Mouse (Mus musculus) cerebellum, adult 18-20 months (tissue): ENCODE measurements at regions not wholly inside any gene's neighbourhood (a gene's known extent, or its start where the extent isn't known, plus 50 kb on each side); places are given as distances from the start of the nearest gene placed in this dataset.
A peak's percentile ranks its signal among the peaks of the same experiment; 100 is the strongest.
"Not testable (repeated sequence)": the region's sequence is repeated elsewhere in the genome, so short reads cannot be mapped to it uniquely, and the experiment has no call there.

Experiments used
- DNase-seq, 2 experiments: peaks; one replicate each; pipeline ENCODE4 v3.0.0; 2021

DNA sequence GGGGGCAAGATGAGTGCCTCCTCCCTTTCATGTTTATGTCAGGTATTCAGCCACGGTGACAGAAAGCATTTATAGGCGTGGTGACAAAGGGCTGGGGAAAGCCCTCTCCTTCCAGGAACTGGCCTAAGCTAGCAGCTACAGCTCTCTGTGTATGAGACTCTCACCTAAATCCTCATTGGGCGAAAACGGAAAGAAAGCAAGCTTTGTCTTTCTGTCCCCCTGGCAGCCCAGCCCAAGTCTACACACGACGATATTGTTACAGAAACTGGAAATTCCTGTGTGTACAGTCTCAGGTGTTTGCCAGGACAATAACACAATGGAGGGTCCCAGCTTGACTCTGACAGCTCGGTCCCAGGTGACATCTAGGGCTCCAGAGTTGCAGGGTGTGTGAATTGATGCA, 60.0 kb downstream of the Dact2 start:
- DNase-seq = no peak

DNA sequence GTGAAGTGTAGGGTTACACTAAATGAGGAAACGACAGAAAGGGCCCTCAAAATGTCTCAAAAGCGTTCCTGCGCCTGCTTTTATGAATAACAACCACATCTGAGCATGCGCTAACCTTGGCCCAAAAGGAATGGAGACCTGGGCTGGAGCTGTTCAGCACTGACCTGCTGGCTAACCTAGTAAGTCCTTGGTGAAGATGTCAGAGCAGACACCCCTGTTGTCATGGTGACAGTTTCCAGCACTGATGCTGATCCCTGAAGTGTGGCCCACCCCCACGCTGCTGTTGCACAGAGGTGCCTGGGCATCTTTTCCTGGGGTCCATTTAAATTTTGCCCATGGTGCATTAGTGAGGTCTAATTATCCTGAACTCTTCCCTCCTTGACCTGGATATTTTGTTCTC, 62.4 kb downstream of the Dact2 start:
- DNase-seq = no peak

DNA sequence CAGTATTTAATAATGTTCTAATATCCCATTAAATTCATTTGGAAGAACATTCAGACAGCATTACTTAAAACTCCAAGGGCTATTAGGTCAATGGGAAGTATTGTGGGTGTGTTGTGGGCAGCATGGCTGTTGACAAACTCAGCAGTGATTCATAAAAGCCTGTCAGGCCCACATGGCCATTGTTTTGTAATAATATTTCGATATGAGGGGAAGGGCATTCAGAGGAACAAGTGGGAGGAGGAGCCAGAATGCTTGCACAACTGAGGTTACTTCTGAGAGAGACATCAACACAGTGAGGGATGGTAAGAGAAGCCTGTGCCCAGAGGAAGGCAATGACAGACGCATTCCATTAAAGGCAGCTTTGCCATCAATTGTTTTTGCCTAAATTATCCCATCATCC, 63.8 kb downstream of the Dact2 start:
- no peak for DNase-seq

DNA sequence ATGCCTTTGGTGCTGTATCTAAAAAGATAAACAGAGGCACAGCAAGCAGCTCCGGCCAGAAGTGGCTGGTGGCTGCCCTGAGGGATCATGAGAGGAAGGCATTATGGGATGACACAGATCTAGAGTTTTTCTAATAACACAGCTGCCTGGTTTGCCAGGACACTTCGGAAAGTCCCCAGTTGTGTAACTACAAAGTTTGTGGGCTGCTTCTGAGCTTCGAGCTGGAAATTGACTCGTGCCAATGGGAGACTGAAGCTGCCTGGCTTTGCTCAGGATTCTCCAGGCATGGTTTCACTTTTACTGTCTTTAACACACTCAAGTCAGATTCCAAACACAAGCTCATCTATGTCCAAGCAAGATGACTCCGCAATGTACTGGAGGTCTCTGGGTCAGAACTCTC, 65.2 kb downstream of the Dact2 start:
- DNase-seq = no peak

DNA sequence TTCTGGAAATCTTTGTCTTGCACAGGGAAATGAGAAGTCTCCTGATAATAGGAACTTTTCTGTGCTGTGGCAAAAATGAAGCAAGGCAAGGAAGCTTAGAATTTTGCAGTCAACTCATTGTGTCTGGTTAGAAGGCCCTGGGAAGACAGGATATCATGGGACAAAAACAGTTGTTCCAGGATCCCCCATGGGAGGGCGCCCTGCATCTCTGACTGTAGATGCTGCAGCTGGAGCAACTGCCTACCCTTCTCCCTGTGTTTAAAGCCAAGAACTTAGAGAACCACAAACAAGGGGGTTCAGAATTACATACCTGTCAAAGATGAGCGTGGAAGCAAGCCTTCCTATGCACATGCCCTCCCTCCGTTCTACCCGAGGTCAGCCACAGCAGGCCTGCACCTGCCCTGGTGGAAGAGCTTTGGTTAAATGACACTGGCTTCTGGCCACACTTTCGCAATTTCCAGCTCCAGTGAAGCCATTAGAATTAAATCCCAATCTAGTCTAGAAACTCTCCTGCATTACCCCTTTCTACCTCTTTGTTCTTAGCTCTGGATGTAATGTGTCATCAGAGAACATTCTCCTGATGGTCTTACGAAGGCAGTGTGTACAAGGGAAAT, 67.3 kb downstream of the Dact2 start:
- peak; percentile 7 to 9 for DNase-seq

DNA sequence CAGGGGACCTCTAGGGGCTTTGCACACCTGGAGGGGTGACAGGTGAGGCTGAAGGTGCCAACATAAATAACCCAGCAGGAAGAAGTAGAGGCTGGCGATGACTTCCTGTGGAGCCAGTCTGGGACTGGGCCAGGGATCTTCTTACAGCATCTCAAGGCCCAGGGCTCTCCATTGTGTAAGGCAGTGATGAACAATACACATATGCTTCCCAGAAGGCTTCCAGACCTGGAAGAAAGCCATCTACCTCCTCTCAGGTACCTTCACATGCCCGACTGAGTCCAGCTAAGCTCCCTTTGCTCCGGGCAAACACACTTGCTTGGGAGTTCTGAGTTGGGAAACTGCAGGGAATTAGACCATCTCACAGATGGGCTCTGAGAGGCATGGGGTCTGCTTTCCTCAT, 69.5 kb downstream of the Dact2 start:
- DNase-seq = no peak

DNA sequence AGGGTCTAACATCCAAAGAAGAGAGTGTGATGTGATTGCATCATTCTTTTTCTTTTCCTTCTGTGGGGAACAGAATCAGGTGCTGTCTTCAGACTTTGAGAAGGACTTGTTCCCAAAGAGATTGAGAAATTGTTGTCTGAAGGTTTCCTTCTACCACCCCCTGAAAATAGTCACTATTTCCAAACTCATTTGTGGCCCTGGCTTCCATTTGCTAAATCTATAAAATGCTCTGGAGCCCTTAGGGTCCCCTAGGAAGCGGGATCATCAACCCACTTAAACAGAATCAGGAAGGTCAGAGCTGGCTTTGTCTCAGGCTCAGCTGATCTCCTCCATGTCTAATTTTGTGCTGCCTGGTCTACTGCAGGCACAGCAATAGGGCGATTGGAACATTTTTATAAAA, 70.1 kb downstream of the Dact2 start:
- DNase-seq = no peak

DNA sequence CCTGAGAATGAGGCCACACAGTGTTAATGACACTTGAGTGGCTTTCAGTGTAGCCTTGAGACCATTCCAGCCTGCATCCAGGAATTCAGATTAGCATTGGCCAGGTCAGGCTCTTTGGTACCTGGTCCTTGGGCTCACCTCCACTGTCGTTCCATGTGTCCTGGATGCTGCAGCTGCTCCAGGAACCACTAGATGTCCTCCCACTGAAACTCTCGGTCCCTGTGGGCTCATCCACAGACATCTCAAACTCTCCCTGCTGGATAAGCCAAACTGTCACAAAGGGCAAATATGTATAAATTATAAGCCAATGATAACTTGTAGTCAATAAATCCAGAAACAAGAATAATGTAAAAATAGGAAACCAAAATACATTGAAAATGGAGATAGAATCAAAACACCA, 67.7 kb upstream of the Gm7358 start:
- DNase-seq = not testable (repeated sequence)

DNA sequence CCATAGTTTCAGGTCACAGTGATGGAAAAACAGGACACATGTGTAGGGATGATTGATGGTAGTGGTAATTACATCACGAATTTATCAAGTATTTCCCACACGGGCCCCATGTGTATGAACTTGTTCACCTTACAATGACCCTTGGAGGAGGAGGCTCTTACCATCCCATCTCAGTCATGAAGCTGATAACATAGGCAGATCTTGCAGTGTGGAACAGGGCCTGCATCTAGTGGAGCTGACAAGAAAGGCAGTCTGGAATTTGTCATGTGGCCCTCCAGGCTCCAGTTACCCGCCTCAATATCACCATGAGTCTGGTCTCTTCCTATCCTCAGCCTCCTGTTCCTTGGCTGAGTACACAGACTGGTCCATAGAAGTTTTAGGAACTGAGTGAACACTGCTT, 59.5 kb upstream of the Gm7358 start:
- DNase-seq = no peak

DNA sequence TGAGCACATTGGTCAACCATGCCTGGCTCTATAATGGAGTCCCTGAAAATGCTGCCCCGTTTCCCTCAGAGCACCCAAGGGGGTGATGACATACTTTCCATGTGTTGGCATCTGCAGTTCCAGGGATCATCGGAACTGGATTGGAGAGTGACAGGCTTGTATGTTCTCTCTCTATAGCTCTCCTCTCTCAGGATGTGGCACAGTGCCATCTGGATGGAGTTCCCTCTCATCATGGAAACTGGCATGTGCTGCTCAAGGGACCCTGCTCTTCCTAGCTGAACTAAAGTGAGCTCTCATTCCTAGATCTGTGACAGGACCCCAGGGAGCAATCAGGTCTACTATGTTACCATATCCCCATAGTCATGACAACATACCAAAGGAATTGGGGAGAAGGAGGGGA, 56.9 kb upstream of the Gm7358 start:
- DNase-seq = no peak

DNA sequence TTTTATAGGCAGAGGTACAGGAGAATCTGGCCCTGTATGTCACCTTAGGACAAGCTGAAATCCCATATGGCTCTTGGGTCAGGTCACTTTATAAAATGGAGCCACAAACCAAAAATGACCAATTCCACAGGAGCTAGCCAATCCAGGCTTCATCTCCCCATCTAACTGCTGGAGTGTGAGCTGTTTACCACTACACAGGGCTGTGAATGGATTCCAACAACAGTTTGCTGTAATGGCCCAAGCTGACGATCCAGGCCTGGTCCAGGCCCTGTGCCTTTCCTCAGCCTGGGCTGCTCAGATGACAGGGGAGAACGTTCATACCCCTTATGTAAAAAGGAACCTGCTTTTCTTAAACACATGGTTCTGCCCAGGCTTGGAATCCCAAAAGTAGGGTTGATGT, 55.5 kb upstream of the Gm7358 start:
- DNase-seq = no peak

DNA sequence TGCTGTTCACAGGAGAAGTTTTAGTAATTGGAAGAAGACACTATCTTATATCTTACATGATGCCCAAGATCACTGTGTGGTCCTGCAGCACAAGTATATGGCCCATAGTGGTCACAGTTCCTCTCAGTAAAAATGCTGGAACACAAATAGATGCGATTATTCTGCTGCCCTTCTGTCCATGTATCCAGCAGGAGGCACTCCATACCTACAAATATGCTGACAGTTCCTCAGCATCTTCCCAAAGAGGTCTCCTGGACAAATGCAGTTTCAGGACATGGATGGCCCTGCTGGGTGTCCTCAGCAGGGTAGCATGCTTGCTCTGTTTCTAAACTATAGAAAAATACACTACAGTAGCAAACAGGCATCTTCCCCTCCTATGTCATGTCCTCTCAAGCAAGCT, 52.4 kb upstream of the Gm7358 start:
- not testable (repeated sequence) for DNase-seq
